Mouse (Mus musculus) urinary bladder, postnatal 10 days (tissue): ENCODE results near the gene Pitpnc1.

Source experiments
- DNase-seq: peaks from one replicate; pipeline ENCODE4 v3.0.0; 2022; ENCODE audit warnings: low spot score

The Pitpnc1 gene

DNA sequence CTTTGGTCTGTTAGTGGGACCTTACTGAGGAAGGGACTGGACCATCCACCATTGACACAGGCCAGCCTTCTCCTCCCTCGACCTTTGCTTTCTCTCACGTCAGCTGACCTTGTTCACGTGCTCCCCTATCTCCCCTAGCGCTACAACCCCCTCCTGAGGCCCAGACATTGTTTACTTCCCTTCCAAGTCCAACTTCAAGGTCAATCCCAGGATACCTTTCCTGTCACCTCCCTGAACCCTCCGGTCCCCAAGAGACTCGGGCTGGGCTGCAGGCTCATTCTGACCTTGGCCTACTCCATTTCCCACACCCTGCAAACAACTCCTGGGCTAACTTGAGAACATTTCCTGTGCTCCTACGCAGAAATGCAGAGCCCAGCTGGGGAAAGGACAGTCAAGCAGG lies 193.6 kb downstream of the Pitpnc1 start:
- DNase-seq: no peak

DNA sequence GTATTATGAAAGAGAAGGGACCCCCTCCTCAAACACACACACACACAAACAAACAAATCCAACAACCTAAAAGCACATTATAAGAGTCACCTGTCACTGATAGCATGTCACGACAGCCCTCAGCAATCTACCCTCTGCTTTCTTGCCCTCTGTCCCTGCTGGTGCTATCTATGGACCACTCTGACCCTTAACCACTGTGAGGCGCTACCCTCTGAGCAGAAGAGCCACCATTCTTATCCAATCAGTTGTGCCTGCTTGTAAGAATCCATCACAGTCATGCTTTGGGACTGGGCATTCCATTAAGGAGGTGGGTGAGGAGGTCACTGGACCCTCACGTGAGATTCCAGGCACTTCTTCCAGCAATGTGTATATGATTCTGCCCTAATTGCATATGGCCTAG lies 194.2 kb downstream of the Pitpnc1 start:
- no peak for DNase-seq

DNA sequence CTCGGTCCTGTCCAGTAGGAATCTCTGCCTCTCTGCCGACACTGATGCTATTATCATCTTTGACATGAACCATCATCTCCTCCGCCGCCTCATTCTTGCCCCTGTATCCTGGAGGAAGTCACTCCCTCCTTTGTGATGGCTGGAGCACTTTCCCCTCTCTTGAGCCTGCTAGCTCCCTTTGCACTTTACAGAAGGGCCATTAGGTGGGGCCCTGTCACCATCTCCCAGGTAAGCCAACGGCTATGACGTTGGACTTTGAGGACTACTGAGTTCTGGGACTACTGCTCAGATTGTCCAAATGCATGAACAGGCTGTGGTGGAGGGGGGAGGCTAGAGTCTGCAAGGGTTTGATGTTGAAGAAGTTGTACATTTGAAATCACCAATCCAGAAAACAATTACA lies 194.6 kb downstream of the Pitpnc1 start:
- no peak for DNase-seq

DNA sequence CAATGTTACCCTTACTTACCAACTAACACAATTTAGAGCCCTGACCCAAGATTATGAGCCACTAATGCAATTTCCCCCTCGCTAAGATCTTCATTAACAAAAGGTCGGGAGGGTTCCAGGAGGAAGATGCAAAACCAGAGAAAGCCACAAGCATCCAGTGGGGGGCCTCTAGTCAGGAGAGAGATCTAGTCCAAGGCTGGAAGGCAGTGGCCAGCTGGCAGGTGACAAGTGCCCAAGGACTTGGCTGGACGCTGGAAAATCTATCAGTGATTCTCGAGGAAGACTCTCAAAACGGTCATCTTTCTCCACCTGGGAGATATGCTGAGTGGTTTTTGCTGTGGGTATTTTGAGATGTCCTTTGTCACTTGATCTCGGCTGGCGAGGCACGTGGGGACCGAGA lies 196.3 kb downstream of the Pitpnc1 start:
- DNase-seq: no peak

DNA sequence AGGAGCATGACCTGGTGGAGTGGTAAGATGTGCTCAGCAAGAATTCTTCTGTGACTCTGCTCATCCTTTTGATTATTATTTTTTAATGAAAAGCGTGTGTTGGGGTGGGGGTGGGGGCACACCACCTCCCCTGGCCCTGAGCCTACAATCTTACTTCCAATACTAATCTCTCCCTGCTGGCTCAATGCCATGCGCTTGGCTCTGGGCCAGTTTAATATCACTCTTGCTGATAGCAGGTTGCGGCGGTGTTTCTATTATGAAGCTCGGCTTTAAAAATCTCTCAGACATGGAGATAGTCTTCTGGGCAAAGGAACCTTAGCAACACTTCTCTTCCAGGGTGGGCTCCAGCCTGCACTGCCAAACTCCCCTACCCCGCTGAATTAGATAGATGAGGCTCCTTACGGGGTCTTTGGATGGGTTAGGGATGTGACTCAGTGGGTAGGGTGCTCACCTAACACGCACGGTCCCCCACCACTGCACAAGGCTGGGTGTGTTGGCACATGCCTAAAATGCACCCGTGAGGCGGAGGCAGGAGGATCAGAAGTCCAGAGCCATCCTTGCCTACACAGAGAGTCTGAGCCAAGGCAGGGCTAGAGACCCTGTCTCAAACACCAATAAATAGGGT lies 198.0 kb downstream of the Pitpnc1 start:
- no peak for DNase-seq

DNA sequence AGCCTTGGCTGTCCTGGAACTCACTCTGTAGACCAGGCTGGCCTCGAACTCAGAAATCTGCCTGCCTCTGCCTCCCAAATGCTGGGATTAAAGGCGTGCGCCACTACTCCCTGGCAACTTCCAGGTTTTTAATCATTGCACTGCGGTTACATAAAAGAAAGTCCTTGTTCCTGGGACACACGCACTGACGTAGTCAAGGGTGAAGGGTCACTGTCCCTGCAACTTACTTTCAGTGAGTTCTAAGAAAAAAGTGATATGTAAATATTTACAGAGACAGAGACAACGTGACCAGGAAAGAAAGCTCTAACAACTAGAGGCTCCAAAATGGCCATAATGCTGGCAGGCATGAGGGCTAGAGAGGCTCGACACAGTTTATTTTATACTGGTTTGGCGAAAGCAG lies 199.9 kb downstream of the Pitpnc1 start:
- no peak for DNase-seq

DNA sequence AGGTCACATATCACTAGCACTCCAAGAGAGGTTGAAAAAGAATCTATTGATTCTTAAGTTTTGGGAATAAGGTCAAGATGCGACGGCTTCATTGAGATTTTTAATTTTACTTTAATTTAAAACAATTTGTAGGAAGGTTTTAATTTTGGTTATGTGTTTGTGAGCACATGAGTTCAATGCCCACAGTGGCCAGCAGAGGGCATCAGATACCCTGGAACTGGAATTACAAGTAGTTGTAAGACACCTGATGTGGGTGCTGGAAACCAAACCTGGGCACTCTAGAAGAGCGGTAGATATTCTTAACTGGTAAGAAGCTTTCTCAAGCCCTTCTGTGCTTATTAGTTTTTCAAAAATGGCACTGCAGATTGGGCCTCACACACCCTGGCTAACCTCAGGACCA lies 203.0 kb downstream of the Pitpnc1 start:
- DNase-seq: no peak

DNA sequence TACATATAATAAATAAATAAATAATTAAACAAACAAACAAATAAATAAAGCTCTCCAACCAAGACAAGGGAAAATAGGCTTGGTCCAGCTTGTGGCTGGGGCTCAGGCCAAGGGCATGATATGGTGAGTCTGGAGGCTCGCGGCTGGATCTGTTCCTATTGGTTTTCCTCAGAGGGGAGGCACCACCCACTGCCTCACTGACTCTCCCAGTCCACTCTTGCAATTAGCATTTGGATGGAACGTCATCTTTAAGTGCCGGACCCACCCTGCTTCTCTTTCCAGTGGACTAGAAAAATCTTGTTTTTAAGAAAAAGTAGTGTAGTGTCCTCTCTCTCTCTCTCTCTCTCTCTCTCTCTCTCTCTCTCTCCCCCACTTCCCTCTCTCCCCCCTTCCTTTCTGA lies 204.6 kb downstream of the Pitpnc1 start:
- no peak for DNase-seq

DNA sequence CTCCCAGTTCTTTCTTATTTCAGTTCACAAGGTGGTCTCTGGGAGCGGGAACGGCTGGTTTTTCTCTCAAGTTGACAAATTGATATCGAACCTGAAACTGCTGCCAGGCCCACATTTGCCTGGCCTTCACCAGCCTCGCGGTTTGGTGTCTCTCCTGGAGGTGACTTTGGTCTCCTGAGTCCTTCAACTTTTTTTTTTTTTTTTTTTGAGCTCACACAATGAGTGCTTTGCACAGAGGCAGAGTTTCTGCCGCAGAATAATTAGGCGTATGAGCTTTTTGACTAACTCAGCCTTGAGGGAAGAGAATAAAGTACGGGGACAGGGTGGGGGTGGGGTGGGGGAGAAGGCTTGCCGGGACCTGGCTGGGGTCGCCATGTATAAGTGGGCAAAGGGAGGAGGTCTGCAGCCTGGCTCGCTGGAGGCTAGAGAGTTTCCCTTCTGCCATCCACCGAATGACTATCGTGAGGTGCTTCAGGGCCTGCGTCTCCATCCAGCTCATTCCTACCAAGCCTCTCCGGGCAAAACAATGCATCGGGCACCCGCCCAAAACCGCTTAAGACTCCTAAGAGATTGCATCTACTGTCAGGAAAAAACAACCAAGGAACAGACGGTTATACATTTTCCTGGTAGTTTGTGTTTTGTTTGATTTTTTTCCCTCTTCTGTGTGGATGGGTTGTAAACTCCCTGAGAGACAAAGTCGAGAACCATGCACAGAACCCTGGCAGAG lies 205.4 kb downstream of the Pitpnc1 start:
- no peak for DNase-seq

DNA sequence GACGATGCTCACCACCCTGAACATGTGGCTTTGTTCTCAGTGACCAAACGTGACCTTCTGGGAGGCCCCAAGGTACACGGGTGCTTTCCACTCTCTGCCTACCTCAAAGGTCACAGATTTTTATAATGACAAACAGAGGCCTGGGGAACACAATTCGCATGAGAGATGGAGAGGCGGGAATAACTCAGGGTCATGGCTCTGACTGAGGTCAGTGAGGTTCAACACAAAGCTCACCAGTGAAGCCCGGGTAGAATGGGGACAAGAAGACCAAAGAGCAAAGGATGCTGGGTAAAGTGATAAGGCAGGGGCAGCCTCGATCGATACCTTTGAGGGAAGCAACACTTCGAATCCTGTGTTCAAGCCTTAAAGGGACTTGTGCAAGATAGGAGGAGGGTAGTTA lies 206.7 kb downstream of the Pitpnc1 start:
- no peak for DNase-seq

DNA sequence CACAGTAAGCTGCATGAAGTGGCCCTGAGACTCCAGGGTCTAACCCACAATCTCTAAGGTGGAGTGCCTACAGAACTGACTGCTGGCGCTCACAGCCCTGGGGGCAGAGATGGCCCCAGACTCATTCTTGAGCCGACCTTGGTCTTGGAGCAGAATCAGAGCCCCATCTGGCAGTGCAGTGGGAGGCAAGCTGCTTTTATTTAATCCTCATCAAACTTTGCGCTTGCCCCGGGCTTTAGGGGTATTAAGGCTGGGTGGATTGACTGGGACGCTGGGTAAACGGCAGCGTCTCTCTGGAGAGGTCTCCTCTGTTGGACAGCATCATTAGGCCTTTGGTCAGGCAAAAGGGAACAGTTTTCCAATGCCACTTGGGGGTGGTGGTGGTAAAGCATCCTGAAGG lies 211.1 kb downstream of the Pitpnc1 start:
- DNase-seq: no peak

DNA sequence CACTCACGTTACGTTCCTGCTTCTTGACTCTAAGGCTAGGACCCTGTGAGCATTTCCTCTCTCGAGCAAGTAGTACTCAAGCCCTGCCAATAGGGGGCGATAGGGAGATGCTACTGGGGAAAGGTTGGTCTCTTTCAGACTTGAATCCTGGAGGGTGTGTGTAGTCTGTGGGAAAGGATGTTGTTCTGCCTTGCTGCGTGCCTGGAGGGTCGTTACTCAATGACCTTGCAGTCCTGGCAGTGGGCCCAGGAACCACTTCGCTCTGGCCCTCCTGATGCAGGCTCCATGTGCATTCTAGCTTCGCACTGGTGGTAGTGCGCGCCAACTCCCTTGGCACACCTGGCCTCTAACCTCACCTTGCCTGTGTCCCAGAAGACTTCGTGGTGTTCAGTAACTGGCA lies 215.3 kb downstream of the Pitpnc1 start:
- DNase-seq: no peak

DNA sequence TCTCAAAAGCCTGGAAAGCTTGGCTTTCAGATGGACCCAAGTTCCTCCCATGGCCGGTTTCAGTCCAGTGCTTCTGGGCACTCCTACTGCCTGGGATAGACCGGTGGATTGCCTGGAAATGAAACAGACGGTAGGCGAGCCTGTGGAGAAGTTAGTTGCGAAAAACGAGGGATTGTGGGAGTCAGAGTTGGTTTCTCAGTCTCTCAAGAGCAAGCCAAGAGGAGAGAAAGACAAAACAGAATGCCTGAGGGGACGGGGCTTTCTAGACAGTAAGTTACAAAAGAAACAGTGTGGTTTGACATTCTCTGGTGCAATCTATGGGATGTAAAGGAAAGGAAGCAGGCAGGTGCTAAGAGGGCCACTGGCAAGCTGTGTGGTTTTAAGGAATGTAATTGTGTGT lies 216.3 kb downstream of the Pitpnc1 start:
- DNase-seq: no peak

DNA sequence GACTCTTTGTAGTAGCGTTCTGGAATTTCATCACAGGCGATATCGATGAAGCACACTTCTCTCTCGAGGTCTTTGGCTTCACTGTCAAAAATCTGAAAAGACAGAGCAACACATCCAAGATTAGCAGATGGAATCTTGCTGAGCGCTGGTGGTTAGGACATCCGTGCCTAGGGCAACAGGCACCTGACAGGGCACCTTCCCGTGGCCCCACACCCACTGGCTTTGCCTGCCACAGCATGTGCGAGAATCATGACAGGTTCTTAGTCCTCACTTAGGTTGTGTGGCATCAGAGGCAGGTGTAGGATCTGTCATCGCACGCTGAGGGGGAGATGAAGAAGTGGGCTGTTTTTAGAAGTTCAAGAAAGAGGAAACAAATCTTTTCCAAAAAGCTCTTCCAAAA lies 218.5 kb downstream of the Pitpnc1 start:
- DNase-seq: no peak

DNA sequence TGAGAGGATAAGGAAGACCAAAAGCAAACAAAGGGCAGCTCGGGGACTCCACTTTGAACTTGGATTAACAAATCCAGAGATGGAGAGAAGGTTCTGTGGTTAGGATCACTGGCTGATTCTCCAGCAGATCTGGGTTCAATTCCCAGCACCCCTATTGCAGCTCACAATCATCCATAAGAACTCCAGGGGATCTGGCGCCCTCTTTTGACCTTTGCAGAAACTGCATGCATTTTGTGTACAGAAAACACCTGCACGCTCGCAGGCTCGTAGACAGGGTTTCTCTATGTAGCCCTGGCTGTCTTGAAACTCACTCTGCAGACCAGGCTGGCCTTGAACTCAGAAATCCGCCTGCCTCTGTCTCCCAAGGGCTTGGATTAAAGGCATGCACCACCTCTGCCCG lies 219.0 kb downstream of the Pitpnc1 start:
- no peak for DNase-seq

DNA sequence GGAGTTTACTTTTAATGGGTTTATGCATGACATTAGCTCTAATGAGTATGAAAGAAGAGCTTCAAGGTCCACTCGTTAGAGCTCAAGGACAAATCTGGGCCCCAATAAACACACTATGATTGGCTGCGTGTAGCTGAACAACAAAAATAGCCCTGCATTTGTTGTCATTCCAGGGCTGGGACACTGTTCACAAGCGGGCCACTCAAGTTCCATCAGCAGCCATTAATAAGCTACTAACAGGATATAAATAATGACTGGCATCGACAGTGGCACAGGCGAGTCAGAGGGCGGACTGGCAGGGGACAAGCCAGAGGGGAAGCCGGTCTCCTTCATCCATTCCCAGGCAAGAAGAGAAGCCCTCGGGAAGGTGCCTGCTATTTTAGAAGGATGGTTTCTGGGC lies 219.6 kb downstream of the Pitpnc1 start:
- no peak for DNase-seq

DNA sequence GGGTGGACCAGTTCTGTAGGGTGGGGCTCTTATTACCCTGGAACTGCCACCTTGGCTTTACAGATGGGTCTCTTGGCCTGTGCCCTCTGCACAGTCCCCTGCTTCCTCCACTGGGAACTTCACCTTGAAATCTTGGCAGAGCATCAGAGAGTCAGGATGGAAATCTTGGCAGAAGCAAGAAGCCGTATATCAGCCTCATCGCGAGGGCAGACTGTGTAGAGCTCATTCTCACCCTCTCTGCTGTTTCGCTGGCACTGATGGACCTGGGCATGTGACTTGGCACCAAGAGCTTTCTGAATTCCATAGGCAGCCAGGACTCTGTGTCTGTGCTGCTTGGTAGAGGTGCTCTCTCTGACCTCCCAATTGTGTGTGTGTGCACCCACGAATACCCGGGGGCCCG lies 221.7 kb downstream of the Pitpnc1 start:
- DNase-seq: no peak

DNA sequence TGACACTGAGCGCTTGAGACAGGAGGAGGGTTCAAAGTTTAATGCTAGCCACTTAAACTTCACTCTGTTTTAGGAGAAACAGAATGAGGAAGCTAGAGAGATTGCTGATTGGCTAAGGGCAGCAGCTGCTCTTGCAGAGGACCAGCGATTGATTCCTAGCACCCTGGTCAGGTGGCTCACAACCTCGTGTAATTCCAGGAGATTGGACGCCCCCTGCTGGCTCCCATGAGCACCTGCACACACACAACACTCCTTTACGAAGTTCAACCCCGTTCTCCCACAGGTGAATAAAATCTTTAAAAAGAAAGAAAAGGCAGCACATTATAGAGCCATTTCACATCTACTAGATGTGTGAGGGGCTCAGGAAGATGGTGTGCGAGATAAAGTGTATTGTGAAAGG lies 224.8 kb downstream of the Pitpnc1 start:
- no peak for DNase-seq

DNA sequence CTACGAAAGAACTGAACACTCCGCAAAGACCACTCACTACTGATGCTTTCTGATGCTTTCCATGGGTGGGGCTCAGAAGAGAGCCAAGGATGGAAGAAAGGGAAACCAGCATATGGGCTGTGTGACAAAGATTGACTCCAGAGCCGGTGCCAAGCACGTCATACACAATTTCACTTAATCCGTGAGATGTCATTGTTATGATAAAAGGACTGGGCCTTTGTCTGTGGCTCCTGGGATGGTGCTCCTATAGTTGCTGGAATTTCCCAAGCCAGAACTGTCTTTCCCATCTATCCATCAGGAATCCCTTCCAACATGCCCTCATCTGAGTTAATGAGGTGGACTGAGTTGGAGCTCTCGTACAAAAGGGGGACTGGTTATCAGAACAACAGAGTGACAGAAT lies 227.4 kb downstream of the Pitpnc1 start:
- no peak for DNase-seq

DNA sequence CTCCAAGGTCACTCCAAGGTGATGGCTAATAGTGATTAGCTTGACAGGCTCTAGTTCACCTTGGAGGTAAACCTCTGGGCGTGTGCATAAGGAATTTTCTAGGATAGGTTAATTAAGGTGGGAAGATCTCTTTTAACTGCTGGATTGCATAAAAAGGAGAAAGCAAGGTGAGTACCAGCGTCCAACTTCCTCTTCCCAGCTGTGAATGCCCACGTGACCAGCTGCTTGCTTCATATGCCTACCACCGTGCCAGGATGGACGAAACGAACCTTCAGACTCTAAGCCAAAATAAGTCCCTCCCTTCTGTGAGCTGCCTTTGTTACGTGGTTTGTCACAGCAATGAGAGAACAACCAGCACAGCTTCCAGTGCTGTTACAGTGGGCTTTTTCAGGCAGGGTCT lies 228.8 kb downstream of the Pitpnc1 start:
- no peak for DNase-seq

DNA sequence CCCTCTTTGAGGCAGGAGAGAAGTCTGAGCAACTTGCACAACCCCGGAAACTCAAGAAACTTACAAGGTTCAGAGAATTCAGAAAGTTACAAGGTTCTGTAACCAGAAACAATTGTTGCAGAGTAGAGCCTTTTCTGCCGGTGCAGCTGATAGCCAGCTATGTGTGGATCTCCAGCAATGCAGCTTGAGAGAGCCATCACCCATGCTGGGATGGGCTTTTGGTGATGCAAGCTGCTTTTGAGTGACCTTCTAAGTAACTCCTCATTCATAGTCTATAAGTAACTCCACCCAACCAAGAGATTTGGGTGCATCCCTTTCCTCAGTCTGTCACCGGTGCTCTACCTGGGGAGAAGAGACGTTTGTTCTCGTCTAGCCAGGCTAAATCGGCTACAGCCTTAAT lies 232.0 kb downstream of the Pitpnc1 start:
- DNase-seq: no peak

DNA sequence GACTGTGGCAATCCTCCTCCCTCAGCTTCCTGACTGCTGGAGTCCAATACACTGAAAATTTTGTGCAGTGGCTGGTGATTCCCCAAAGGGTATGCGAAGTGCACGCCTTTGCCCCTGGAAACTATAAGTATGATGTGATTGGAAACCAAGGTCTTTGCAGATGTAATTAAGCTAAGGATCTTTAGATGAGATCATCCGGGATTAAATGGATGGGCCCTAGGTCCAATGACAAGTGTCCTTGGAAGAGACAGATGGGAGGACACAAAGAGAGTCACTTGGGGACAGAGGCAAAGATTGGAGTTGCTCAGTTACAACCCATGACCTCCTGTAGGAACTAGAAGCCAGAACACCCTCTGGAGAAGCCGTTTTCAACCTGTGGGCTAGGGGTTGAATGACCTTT lies 233.0 kb downstream of the Pitpnc1 start:
- no peak for DNase-seq

DNA sequence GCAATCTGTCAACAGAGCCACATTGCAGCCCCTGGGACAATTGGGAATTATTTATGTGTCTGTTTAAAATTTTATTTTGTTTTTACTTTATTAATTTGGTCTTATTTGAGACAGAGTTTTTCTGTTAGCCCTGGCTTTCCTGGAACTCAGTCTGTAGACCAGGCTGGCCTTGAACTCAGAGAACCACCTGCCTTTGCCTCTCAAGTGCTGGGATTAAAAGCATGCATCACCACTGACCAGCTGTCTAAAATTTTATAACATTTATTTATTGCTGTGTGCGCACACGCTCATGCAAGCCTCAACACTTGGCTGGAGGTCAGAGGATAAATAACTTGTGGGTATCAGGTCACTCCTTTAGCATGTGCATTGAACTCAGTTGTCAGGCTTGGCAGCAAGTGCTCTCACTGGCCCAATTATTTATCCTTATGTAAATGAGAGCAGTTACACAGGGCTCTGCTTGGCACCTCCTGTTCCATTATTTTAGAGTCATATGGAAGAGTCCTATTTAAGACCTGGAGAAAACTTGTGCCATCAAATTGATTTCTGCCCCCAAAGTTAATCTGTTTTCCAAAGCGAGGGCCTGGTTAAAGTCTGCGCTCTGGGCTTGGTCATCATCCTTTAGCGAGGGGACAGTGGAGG lies 237.1 kb downstream of the Pitpnc1 start:
- DNase-seq: no peak

DNA sequence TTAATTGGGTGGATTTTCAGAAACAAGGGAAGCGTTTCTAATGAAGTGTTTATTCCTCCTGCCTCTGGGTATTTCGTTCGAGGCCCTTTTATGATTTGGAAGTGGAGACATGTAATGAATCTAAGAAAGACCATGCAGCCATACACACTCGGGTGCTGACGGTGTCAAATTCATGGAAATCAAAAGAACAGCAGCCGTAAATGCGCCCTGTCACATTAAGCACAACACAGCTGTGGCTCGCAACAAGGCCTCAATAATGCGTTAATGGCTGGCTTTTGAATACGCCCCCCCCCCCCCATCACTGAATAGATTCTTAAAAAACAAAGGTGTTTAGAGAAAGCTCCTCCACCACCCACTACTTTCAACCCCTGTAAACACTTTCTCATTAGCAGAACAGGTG lies 240.4 kb downstream of the Pitpnc1 start:
- DNase-seq: no peak
